Mouse (Mus musculus) brain, embryonic 14.5 days (tissue): ENCODE measurements around the gene Gstm7.
A peak's percentile ranks its signal among the peaks of the same experiment; 100 is the strongest.

Experiments used
- CTCF ChIP-seq: fragments of 200-500 bp; IDR thresholded peaks from 2 replicates; pipeline ENCODE4 v1.5.1; 2012; ENCODE audit warnings: inconsistent platforms, mild to moderate bottlenecking, moderate library complexity, borderline replicate concordance; ENCODE audit not compliant: insufficient read depth, insufficient read length; ENCODE audit errors: extremely low read depth
- POLR2A ChIP-seq: fragments of 200-500 bp; IDR thresholded peaks from 2 replicates; pipeline ENCODE4 v1.6.1; 2012; ENCODE audit warnings: mild to moderate bottlenecking, inconsistent platforms, borderline replicate concordance; ENCODE audit not compliant: poor library complexity, insufficient read depth, insufficient read length, severe bottlenecking; ENCODE audit errors: extremely low read depth

- TF ChIP-seq POLR2A (no peak), CTCF (peak; percentile 73)
These were observed 11.8 kb upstream of the Gstm7 start, which contains the start of gene Gstm6 for GRCm38 (mm10) chr3:107943239-107943990.
